21 mouse cellular contexts compared by ENCODE assay signal in genomic region chr10:72573991-72574652, GRCm38 (mm10).
DNase-seq lines count a peak whose midpoint lies in the region; ATAC-seq lines count a peak whose summit lies in the region.
"Had no signal": no experiment of that assay in that cellular context is flagged by ENCODE, and none has a peak within 500 bp of the region (broad histone marks: within the 10 kb centered on the region; RNA-seq: fewer than 3 reads in every experiment).

No protein-coding gene starts in this region.

- peaks cover 4% of the 10 kb centered on the region; the same call in 1 of the 2 replicates for H3K4me1 ChIP-seq in hindbrain, embryonic 12.5 days
- no peaks in the 10 kb centered on the region for H3K4me1 ChIP-seq in hindbrain, embryonic 10.5 days (replicated peaks)
- no peaks in the 10 kb centered on the region for H3K4me1 ChIP-seq in neural tube, embryonic 11.5 days (ENCODE audit: control insufficient read depth, insufficient read depth, low read length)
- H3K4me1 ChIP-seq: heart, embryonic 12.5 days; kidney, embryonic 15.5 days; stomach, embryonic 15.5 days had no signal

- peak; percentile 84 for ATAC-seq in hindbrain, embryonic 12.5 days (ENCODE audit: low FRiP score)
- ATAC-seq in neural tube, embryonic 11.5 days (ENCODE audit: insufficient read depth, low FRiP score, low TSS enrichment), result peak; percentile 76
- ATAC-seq: intestine, postnatal 0 days; liver, postnatal 0 days; lung, postnatal 0 days had no signal

- no peak overlapping the region for H3K4me3 ChIP-seq in hindbrain, embryonic 12.5 days
- no peak overlapping the region for H3K4me3 ChIP-seq in hindbrain, embryonic 10.5 days
- H3K4me3 ChIP-seq in neural tube, embryonic 11.5 days (ENCODE audit: low read depth, low read length), result no peak overlapping the region
- H3K4me3 ChIP-seq: heart, embryonic 12.5 days; kidney, embryonic 15.5 days; stomach, embryonic 15.5 days had no signal

- 62% methylated on average over 9 of the region's 9 CpGs for WGBS in hindbrain, embryonic 12.5 days
- WGBS in hindbrain, embryonic 10.5 days, result 78% methylated on average over 9 of the region's 9 CpGs
- WGBS in neural tube, embryonic 11.5 days, result 75% methylated on average over 9 of the region's 9 CpGs

- no peaks in the 10 kb centered on the region for H3K36me3 ChIP-seq in hindbrain, embryonic 12.5 days
- no peaks in the 10 kb centered on the region for H3K36me3 ChIP-seq in hindbrain, embryonic 10.5 days
- H3K36me3 ChIP-seq in neural tube, embryonic 11.5 days (ENCODE audit: control insufficient read depth, insufficient read depth, low read length), result no peaks in the 10 kb centered on the region
- H3K36me3 ChIP-seq: heart, embryonic 12.5 days; kidney, embryonic 15.5 days; stomach, embryonic 15.5 days had no signal

- no peaks in the 10 kb centered on the region for H3K9me3 ChIP-seq in hindbrain, embryonic 12.5 days (replicated peaks)
- H3K9me3 ChIP-seq in hindbrain, embryonic 10.5 days, result no peaks in the 10 kb centered on the region
- H3K9me3 ChIP-seq in neural tube, embryonic 11.5 days (ENCODE audit: control insufficient read depth, low read length), result no peaks in the 10 kb centered on the region
- H3K9me3 ChIP-seq: heart, embryonic 12.5 days; kidney, embryonic 15.5 days; stomach, embryonic 15.5 days had no signal

- DNase-seq in adrenal gland, adult (ENCODE audit: inconsistent age in 2 of 2, low spot score in 1 of 2), result peak; percentile 6 to 23
- DNase-seq in adrenal gland, postnatal 25 days, result no peak
- no peak for DNase-seq in hindbrain, embryonic 10.5 days (ENCODE audit: low spot score)
- no peak for DNase-seq in neural tube, embryonic 11.5 days (ENCODE audit: low spot score)
- no peak for DNase-seq in neural tube, embryonic 10.5 days (ENCODE audit: extremely low spot score, low spot score)
- no peak for DNase-seq in cerebellum, adult 8-10 months
- DNase-seq: adrenal gland, postnatal 14 days; cerebellum, adult 9-11 months; gastrocnemius, postnatal 10 days; heart, postnatal 10 days; kidney, postnatal 36 days; layer of hippocampus, postnatal 36 days; liver, postnatal 0 days; thymus, postnatal 25 days had no signal

- H3K27ac ChIP-seq in hindbrain, embryonic 12.5 days, result no peak overlapping the region
- no peak overlapping the region for H3K27ac ChIP-seq in hindbrain, embryonic 10.5 days
- H3K27ac ChIP-seq in neural tube, embryonic 11.5 days (ENCODE audit: low read depth, low read length), result no peak overlapping the region
- H3K27ac ChIP-seq: kidney, embryonic 15.5 days; macrophage; stomach, embryonic 15.5 days had no signal

- H3K9ac ChIP-seq in hindbrain, embryonic 12.5 days, result no peak overlapping the region
- H3K9ac ChIP-seq in neural tube, embryonic 11.5 days (ENCODE audit: low read length), result no peak overlapping the region
- H3K9ac ChIP-seq: heart, embryonic 12.5 days; kidney, embryonic 15.5 days; liver, postnatal 0 days; stomach, embryonic 15.5 days had no signal

- H3K27me3 ChIP-seq in hindbrain, embryonic 12.5 days, result no peaks in the 10 kb centered on the region
- H3K27me3 ChIP-seq in hindbrain, embryonic 10.5 days (ENCODE audit: insufficient read depth, poor library complexity, severe bottlenecking), result no peaks in the 10 kb centered on the region
- no peaks in the 10 kb centered on the region for H3K27me3 ChIP-seq in neural tube, embryonic 11.5 days (ENCODE audit: control insufficient read depth, insufficient read depth, low read length)
- H3K27me3 ChIP-seq: heart, embryonic 12.5 days; kidney, embryonic 15.5 days; stomach, embryonic 15.5 days had no signal

- no peak overlapping the region for H3K4me2 ChIP-seq in hindbrain, embryonic 12.5 days (replicated peaks)
- H3K4me2 ChIP-seq in neural tube, embryonic 11.5 days (ENCODE audit: low read depth), result no peak overlapping the region
- H3K4me2 ChIP-seq: heart, embryonic 12.5 days; kidney, embryonic 15.5 days; stomach, embryonic 15.5 days had no signal

Comparison
In these comparisons a context has a peak if more than half of its experiments do, and no peak if none do; other contexts are left out.
1. DNase-seq: peak in adrenal gland, adult (2 of 2); none in adrenal gland, postnatal 25 days (single experiment), hindbrain, embryonic 10.5 days (single experiment), neural tube, embryonic 11.5 days (single experiment), neural tube, embryonic 10.5 days (single experiment) and cerebellum, adult 8-10 months (single experiment).